Mouse (Mus musculus): ENCODE data around the gene Trpv4.

DNA sequence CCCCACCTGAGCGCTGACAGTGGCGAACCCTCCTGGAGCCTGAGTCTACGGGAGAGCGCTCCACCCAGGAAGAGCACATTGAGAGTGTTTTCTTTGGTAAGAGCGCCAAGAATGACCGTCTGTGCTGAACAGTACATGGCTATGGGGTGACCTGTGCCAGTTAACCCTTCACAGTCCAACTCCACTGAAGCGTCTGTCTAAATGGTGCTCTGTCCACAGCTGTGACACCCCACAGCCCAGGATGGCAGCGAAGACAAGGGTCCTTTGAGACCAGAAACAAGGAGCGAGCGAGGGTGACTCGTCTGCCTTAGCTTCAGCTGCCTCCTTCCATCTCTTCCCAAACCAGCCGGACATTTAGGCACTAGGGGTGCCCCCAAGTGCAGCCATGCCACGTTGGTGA lies 30.5 kb upstream of the Trpv4 start:
- TF ChIP-seq CTCF (IDR thresholded peaks at IDR 0.05; ENCODE audit: low read depth) (no peak), EP300 (optimal IDR thresholded peaks at IDR 0.05) (no peak)
